Mouse (Mus musculus) liver, embryonic 11.5 days (tissue): ENCODE results near the gene Vwa5b2. TPM values are rescaled to one million over a fixed set of nuclear protein-coding genes. Genes with fewer than 3 reads are reported as not detected.

Experiments
- ATAC-seq: fragments of 200-750 bp; cut with Nextera tagmentation; replicated peaks from 2 replicates; pipeline ENCODE4 v1.8.0; 2017; ENCODE audit warnings: moderate number of reproducible peaks, mild to moderate bottlenecking, moderate TSS enrichment, moderate library complexity; ENCODE audit not compliant: low FRiP score
- DNase-seq: peaks from one replicate; pipeline ENCODE4 v3.0.0-alpha.2; 2017; ENCODE audit warnings: low spot score
- H3K27ac ChIP-seq: fragments of 300-500 bp; sonication (generic); 2 replicates; pipeline ENCODE4 v1.5.1; 2014; ENCODE audit warnings: mild to moderate bottlenecking, low read depth, low read length, control low read depth
- H3K27me3 ChIP-seq: fragments of 300-500 bp; sonication (generic); replicated peaks from 2 replicates; pipeline ENCODE4 v1.6.1; 2014; ENCODE audit warnings: low read length, mixed read lengths; ENCODE audit not compliant: control insufficient read depth, insufficient read depth
- H3K36me3 ChIP-seq: fragments of 300-500 bp; sonication (generic); 2 replicates; pipeline ENCODE4 v1.6.1; 2014; ENCODE audit warnings: mild to moderate bottlenecking, low read length, moderate library complexity, mixed read lengths; ENCODE audit not compliant: control insufficient read depth, insufficient read depth
- H3K4me1 ChIP-seq: fragments of 300-500 bp; sonication (generic); replicated peaks from 2 replicates; pipeline ENCODE4 v1.6.1; 2014; ENCODE audit warnings: low read length, mixed read lengths; ENCODE audit not compliant: control insufficient read depth, insufficient read depth
- H3K4me2 ChIP-seq: fragments of 300-500 bp; sonication (generic); 2 replicates; pipeline ENCODE4 v1.6.1; 2014; ENCODE audit warnings: mild to moderate bottlenecking, control low read depth, moderate library complexity
- H3K4me3 ChIP-seq: fragments of 300-500 bp; sonication (generic); 2 replicates; pipeline ENCODE4 v1.5.1; 2014; ENCODE audit warnings: low read depth, low read length, control low read depth
- H3K9ac ChIP-seq: fragments of 300-500 bp; sonication (generic); 2 replicates; pipeline ENCODE4 v1.6.1; 2014; ENCODE audit warnings: low read depth, low read length, control low read depth
- H3K9me3 ChIP-seq: fragments of 300-500 bp; sonication (generic); 2 replicates; pipeline ENCODE4 v1.6.1; 2016; ENCODE audit warnings: low read length, inconsistent platforms, mixed read lengths; ENCODE audit not compliant: control insufficient read depth
- WGBS: fragments of 180-500 bp; shearing (Covaris S2); extraction: QIAGEN DNeasy Blood & Tissue Kit; methylation state at CpG from one replicate; pipeline ENCODE4 v1.1.7; 2014; 5-methylcytosine and 5-hydroxymethylcytosine counted together
- polyA plus RNA-seq: library from polyadenylated mRNA; unstranded; fragments of >200 nt; fragmentation: Nextera tagmentation; extraction: Ambion mirVana; gene quantifications from 2 replicates; pipeline ENCODE4 v1.2.1, GENCODE M21; 2014

The Vwa5b2 gene
- polyA plus RNA-seq, 1 experiment from 2014 or later: 1.1 TPM

DNA sequence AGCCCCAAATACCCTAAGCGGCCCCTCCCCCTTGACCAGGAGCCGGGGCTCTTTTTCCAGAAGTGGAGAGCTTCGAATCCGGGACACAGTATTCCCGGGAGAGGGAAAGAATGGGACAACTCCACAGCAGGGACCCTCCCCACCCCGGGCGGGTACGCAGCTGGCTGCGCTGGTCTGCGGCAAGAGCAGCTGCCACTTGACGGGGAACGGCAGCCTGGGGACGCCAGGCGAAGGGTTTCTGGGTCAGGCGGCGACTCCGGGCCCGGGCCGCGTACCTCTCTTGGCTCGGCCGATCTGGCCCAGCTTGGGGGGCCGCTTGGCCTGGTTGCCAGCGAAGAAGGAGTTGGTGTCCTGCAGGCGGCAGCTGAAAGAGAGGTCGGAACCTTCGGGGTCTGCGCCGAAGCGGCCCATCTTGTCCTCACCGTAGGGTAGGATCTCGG lies 31.5 kb downstream of the Vwa5b2 start:
- peaks cover 30% of the 10 kb centered on the region for H3K4me1 ChIP-seq
- peak; percentile 68 for DNase-seq
- peak overlapping the region; percentile 99 for H3K4me2 ChIP-seq
- WGBS: under 1% methylated on average over 32 of the region's 32 CpGs
- no peaks in the 10 kb centered on the region for H3K9me3 ChIP-seq
- H3K27me3 ChIP-seq: peaks cover 55% of the 10 kb centered on the region
- H3K4me3 ChIP-seq: peak overlapping the region; percentile 73
- H3K27ac ChIP-seq: no peak overlapping the region
- peaks cover 2% of the 10 kb centered on the region; the same call in 1 of the 2 replicates for H3K36me3 ChIP-seq
- peak; percentile 5; the same call in 1 of the 2 replicates for ATAC-seq
- peak overlapping the region; percentile 67 for H3K9ac ChIP-seq

DNA sequence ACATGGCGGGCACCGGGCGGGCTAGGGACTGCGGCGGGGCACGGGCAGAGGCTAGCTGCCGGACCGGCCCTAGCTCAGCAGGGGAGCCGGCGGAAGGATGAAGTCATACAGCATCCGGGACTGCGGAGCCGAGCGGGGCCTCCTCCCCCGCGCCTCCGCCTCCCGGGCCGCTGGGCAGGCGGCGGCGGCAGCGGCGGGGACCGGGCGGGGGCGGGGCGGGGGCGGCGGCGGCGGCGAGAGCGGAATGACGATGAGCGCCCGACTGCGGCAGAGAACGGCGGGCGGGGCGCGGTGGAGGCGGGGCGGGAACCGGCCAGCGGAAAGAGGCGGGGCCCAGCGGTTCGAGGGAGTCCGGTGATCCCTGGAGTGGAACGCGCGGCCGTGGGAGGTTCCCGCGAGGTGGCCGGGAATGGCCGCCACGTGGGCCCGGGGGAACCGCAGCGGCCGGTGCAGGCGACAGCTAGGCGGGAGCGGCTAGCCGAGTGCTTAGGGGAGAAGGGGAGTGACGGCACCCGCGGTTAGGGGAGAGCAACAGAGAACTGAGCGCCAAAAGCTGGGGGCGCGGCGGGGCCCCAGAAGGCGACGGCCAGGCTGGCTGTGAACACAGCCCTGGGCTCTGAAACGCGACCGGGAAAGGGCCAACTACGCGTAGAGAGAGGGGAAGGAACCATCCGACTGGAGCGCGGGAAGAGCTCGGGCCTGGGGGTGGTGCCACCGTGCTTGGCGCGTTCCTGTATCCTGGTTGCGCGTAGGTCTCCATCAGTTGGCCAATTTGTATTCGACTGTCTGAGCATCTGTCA lies 32.1 kb downstream of the Vwa5b2 start, which contains the start of gene Camk2n2:
Gene Camk2n2, minus strand, starts transcription at position 97 of the 800 bp plus-strand sequence.
- WGBS: under 1% methylated on average over 81 of the region's 92 CpGs
- Histone ChIP-seq H3K27me3 (peaks cover 55% of the 10 kb centered on the region), H3K9me3 (no peaks in the 10 kb centered on the region), H3K36me3 (peaks cover 2% of the 10 kb centered on the region; the same call in 1 of the 2 replicates), H3K4me1 (peaks cover 30% of the 10 kb centered on the region), H3K4me3 (peak within 1 kb of the TSS; percentile 73), H3K9ac (peak within 1 kb of the TSS; percentile 67), H3K27ac (peak within 1 kb of the TSS; percentile 32; the same call in 1 of the 2 replicates), H3K4me2 (peak within 1 kb of the TSS; percentile 99)
- DNase-seq: peak; percentile 75
- ATAC-seq: peak; percentile 61

DNA sequence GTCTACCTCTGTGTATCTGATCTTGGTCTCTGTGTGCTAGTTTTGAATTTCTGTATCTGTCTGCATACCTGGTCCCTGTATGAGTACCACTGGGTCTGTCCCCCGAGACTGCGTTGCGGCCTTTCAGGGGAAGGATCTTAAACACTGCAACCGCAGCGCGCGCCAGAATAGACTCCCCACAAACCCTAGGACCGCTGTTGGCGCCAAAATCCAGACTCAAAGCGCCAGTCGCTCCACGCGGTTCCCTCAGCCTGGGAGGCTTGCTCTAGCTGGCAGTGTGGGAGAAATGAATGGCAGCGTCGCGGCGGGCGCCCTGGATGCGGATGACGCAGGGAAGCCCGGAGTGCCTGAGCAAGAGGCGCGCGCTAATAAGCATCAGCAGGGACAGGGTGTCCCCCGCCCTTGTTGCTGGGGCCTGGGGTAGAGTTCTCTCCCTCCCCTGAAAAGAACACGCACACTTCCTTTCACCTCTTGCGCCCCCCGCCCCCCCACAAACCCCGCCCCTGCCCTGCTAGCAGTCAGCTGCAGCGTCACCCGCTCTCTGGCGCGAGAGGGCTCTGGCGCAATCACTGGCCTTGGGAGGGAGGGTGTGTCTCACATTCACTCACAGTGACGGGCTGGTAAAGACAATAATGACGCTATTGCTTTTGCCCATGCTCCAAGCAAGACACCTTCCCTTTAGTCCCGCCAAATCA lies 32.9 kb downstream of the Vwa5b2 start:
- ATAC-seq (peak; percentile 52), DNase-seq (peak; percentile 67)
- Histone ChIP-seq H3K4me1 (peaks cover 30% of the 10 kb centered on the region), H3K27ac (peak overlapping the region; percentile 32; the same call in 1 of the 2 replicates), H3K27me3 (peaks cover 55% of the 10 kb centered on the region), H3K9ac (peak overlapping the region; percentile 67), H3K4me2 (peak overlapping the region; percentile 99), H3K4me3 (peak overlapping the region; percentile 73), H3K36me3 (peaks cover 2% of the 10 kb centered on the region; the same call in 1 of the 2 replicates), H3K9me3 (no peaks in the 10 kb centered on the region)
- under 1% methylated on average over 37 of the region's 37 CpGs for WGBS

DNA sequence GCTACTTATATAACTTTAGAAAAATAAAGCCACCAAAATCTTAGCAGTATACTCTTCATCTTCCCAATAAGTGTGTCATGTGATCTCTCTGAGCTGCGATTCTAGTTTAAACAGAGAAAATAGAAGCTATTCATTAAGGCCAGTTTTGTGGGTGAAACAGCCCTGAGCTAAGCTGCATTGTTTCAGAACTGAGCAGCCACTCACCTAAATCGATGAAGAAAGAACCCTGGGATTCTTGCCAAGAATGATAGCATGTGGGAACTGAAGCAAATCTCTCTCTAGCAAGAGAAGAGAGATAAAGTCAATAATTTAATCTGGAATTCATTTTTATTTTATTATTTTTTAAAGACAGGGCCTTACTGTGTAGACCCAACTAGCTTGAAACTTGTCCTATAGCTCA lies 33.9 kb downstream of the Vwa5b2 start:
- Histone ChIP-seq H3K4me1 (peaks cover 30% of the 10 kb centered on the region), H3K36me3 (no peaks in the 10 kb centered on the region), H3K9me3 (no peaks in the 10 kb centered on the region), H3K4me2 (no peak overlapping the region), H3K27ac (no peak overlapping the region), H3K9ac (no peak overlapping the region), H3K27me3 (peaks cover 55% of the 10 kb centered on the region), H3K4me3 (no peak overlapping the region)
- no peak for DNase-seq
- ATAC-seq: no peak
- 75% methylated on average over 2 of the region's 2 CpGs for WGBS

- WGBS: 63% methylated on average over 11 of the region's 11 CpGs
- no peaks in the 10 kb centered on the region for H3K4me1 ChIP-seq
- H3K4me3 ChIP-seq: no peak overlapping the region
- no peak overlapping the region for H3K9ac ChIP-seq
- H3K9me3 ChIP-seq: no peaks in the 10 kb centered on the region
- no peak overlapping the region for H3K4me2 ChIP-seq
- H3K27me3 ChIP-seq: peaks cover 30% of the 10 kb centered on the region
- no peak overlapping the region for H3K27ac ChIP-seq
- no peak for ATAC-seq
- H3K36me3 ChIP-seq: no peaks in the 10 kb centered on the region
- no peak for DNase-seq
Observed at GRCm38 (mm10) chr16:20628871-20629391, 39.7 kb downstream of the Vwa5b2 start.

- Histone ChIP-seq H3K27ac (no peak within 1 kb of the TSS), H3K9ac (no peak within 1 kb of the TSS), H3K4me3 (peak within 1 kb of the TSS; percentile 34), H3K9me3 (no peaks in the 10 kb centered on the region), H3K4me1 (no peaks in the 10 kb centered on the region), H3K4me2 (peak within 1 kb of the TSS; percentile 59), H3K36me3 (no peaks in the 10 kb centered on the region), H3K27me3 (peaks cover 27% of the 10 kb centered on the region)
- no peak for DNase-seq
- 9% methylated on average over 54 of the region's 54 CpGs for WGBS
- no peak for ATAC-seq
Observed at GRCm38 (mm10) chr16:20629731-20630634, 40.7 kb downstream of the Vwa5b2 start, which contains the start of gene Ece2. Ece2 (plus strand) TSS chr16:20629828.

- H3K27ac ChIP-seq: no peak overlapping the region
- H3K4me3 ChIP-seq: no peak overlapping the region
- H3K4me1 ChIP-seq: no peaks in the 10 kb centered on the region
- H3K27me3 ChIP-seq: peaks cover 2% of the 10 kb centered on the region; the same call in 1 of the 2 replicates
- WGBS: 76% methylated on average over 8 of the region's 8 CpGs
- no peaks in the 10 kb centered on the region for H3K9me3 ChIP-seq
- no peaks in the 10 kb centered on the region for H3K36me3 ChIP-seq
- no peak for DNase-seq
- no peak for ATAC-seq
- H3K4me2 ChIP-seq: no peak overlapping the region
- H3K9ac ChIP-seq: no peak overlapping the region
Observed at GRCm38 (mm10) chr16:20637410-20637809, 48.1 kb downstream of the Vwa5b2 start.

DNA sequence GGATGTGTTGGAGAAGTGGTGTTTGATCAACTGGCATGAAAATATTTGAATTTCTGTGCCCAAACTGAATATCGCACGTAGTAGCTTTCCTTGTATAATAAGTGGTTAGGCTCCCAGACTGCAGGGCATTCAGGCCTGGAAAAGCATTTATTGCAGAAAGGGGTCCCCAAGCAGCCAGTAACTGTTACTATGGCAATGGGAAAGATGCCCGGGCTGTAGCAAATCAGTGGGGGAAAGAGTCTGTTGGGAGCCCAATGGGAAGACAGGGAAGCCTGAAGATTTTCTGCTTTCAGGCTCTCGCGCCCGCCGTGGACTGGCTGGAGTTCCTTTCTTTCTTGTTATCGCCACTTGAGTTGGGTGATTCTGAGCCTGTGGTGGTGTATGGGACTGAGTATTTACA lies 49.1 kb downstream of the Vwa5b2 start:
- peaks cover 2% of the 10 kb centered on the region; the same call in 1 of the 2 replicates for H3K27me3 ChIP-seq
- no peak overlapping the region for H3K4me3 ChIP-seq
- no peak overlapping the region for H3K4me2 ChIP-seq
- H3K4me1 ChIP-seq: no peaks in the 10 kb centered on the region
- H3K27ac ChIP-seq: no peak overlapping the region
- ATAC-seq (no peak), DNase-seq (no peak)
- WGBS: 81% methylated on average over 8 of the region's 8 CpGs
- H3K36me3 ChIP-seq: no peaks in the 10 kb centered on the region
- no peaks in the 10 kb centered on the region for H3K9me3 ChIP-seq
- H3K9ac ChIP-seq: no peak overlapping the region
